Mouse (Mus musculus) liver, adult 2 months (tissue): ENCODE measurements around the gene Onecut3. TPM values are rescaled to one million over a fixed set of nuclear protein-coding genes. Genes with fewer than 3 reads are reported as not detected.

Experiments
- DNase-seq: peaks from one replicate; pipeline ENCODE4 v3.0.0-alpha.2; 2011; ENCODE audit warnings: low read depth, low spot score; ENCODE audit errors: extremely low read depth
- H3K27ac ChIP-seq: fragments of 200-500 bp; replicated peaks from 2 replicates; pipeline ENCODE4 v1.5.1; 2012; ENCODE audit warnings: low read depth, mild to moderate bottlenecking, control low read depth, inconsistent platforms, low read length; ENCODE audit not compliant: insufficient read depth
- H3K27me3 ChIP-seq: fragments of 200-500 bp; 2 replicates; pipeline ENCODE4 v1.6.1; 2012; ENCODE audit warnings: mild to moderate bottlenecking, moderate library complexity, low read length, inconsistent platforms; ENCODE audit not compliant: control insufficient read depth, insufficient read depth
- H3K36me3 ChIP-seq: fragments of 200-500 bp; 2 replicates; pipeline ENCODE4 v1.6.1; 2012; ENCODE audit warnings: low read length, inconsistent platforms; ENCODE audit not compliant: control insufficient read depth, insufficient read depth
- H3K4me1 ChIP-seq: fragments of 200-500 bp; 2 replicates; pipeline ENCODE4 v1.6.1; 2011; ENCODE audit warnings: low read length; ENCODE audit not compliant: control insufficient read depth, insufficient read depth
- H3K4me3 ChIP-seq: fragments of 200-500 bp; 2 replicates; pipeline ENCODE4 v1.5.1; 2011; ENCODE audit warnings: low read depth, mild to moderate bottlenecking, control low read depth, low read length, moderate library complexity; ENCODE audit not compliant: insufficient read depth
- H3K79me2 ChIP-seq: fragments of 200-500 bp; 2 replicates; pipeline ENCODE4 v1.6.1; 2012; ENCODE audit warnings: inconsistent platforms, mild to moderate bottlenecking, low read length, moderate library complexity; ENCODE audit not compliant: control insufficient read depth, insufficient read depth
- H3K9ac ChIP-seq: fragments of 200-500 bp; 2 replicates; pipeline ENCODE4 v1.6.1; 2012; ENCODE audit warnings: low read depth, mild to moderate bottlenecking, control low read depth, inconsistent platforms, low read length
- CTCF ChIP-seq: fragments of 200-500 bp; IDR thresholded peaks from 2 replicates; pipeline ENCODE4 v1.5.1; 2011; ENCODE audit warnings: low read depth, low read length, control low read depth
- POLR2A ChIP-seq: fragments of 200-500 bp; IDR thresholded peaks from 2 replicates; pipeline ENCODE4 v1.6.1; 2011; ENCODE audit warnings: low read length, control low read depth; ENCODE audit not compliant: insufficient read depth; ENCODE audit errors: extremely low read depth
- WGBS: fragments of 180-500 bp; shearing (Covaris S2); methylation state at CpG from one replicate; pipeline ENCODE4 v1.1.7; 2018; 5-methylcytosine and 5-hydroxymethylcytosine counted together
- polyA plus RNA-seq: library from polyadenylated mRNA; depleted of rRNA; stranded (reverse); fragments of >200 nt; gene quantifications from 2 replicates; pipeline ENCODE4 v1.2.3, GENCODE M21; 2012
- total RNA-seq: library from RNA; depleted of rRNA; stranded (reverse); fragments of >200 nt; gene quantifications from 2 replicates; pipeline ENCODE4 v1.2.3, GENCODE M21; 2014

Gene Onecut3
- total and polyA plus RNA-seq, 2 experiments, result not detected

DNA sequence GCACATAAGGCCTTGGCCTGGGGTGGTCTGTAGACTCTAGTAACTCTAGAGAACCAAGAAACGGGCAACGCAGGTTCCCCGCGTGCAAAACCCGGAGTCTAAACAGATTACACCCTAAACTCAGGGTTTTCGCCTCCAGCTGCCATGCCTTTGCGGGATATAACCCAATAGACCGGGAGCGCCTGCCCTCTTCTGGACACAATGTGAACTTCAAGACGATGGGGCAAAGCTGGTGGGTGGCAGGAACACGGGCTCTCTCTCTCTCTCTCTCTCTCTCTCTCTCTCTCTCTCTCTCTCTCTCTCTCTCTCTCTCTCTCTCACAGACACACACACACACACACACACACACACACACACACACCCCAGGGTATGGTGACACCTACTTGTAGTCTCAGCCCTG lies 11.6 kb downstream of the Onecut3 start:
- peak; percentile 85 for TF ChIP-seq CTCF
- TF ChIP-seq POLR2A, result no peak
- Histone ChIP-seq H3K4me3 (no peak overlapping the region), H3K4me1 (peaks cover 2% of the 10 kb centered on the region; the same call in 1 of the 2 replicates), H3K27ac (no peak overlapping the region), H3K27me3 (peaks cover 8% of the 10 kb centered on the region; the same call in 1 of the 2 replicates), H3K79me2 (no peaks in the 10 kb centered on the region), H3K36me3 (no peaks in the 10 kb centered on the region), H3K9ac (no peak overlapping the region)
- peak; percentile 17 for DNase-seq
- 1% methylated on average over 11 of the region's 11 CpGs for WGBS

DNA sequence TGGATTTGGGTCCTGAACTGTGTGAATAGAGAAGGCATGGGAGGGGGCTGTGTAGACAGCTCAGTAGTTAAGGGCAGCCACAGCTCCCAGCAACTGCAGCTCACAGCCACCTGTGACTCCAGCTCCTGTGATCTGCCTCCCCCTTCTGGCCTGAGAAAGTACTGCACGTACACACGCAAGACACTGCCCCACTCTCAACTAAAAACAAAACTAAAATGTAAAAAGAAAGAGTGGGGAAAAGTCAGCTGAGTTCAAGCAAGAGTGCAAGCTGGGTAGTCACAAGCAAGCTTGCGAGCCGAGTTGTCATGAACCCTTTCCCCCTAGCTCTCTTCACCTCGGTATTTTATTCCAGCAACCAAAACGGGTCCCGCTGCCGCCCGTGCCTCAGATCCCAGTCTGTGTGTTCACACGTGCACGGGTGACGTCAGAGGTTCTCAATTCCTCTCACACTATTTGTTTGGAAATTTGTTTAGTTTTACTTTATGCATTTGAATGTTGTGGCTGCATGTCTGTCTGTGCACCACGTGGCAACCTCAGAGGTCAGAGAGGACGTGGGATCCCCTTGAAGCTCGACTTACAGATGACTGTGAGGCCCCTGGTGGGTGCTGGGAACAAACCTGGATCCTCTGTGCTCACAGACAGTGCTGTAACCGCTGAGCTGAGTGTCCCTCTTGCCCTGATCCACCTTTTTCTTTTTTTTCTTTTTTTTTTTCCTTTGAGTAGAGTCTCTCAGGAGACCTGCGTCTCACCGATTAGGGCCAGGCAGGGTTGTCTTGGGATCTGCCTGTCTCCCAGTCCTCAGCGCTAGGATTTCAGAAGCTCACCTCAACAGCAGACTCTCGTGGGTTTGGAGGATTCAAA lies 15.0 kb downstream of the Onecut3 start:
- no peak overlapping the region for H3K27ac ChIP-seq
- H3K4me3 ChIP-seq, result peak overlapping the region; percentile 34
- TF ChIP-seq CTCF, result peak; percentile 94
- no peak for TF ChIP-seq POLR2A
- no peaks in the 10 kb centered on the region for H3K36me3 ChIP-seq
- 14% methylated on average over 20 of the region's 20 CpGs for WGBS
- no peaks in the 10 kb centered on the region for H3K4me1 ChIP-seq
- peak overlapping the region; percentile 28; the same call in 1 of the 2 replicates for H3K9ac ChIP-seq
- DNase-seq, result peak; percentile 57
- H3K27me3 ChIP-seq, result no peaks in the 10 kb centered on the region
- H3K79me2 ChIP-seq, result no peaks in the 10 kb centered on the region

DNA sequence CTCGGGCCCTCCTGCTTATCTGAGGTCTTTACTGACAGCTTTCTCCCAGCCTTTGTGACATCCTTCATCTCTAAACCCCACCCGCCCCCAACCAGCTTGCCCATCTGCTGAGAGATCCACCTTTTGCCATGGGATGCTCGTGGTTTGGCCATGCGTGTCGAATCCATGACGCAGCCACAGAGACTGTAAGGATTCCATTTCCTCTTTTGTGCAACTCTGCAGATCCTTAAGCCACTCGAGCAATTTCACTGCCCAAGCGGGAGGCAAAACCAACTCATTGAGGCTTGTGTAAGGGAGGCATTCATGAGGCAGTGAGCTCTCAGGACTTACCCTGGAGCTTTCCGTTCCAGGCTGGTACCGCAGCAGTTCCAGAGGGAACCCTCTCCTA lies 15.6 kb downstream of the Onecut3 start:
- TF ChIP-seq POLR2A (no peak), CTCF (no peak)
- H3K9ac ChIP-seq, result no peak overlapping the region
- WGBS, result 72% methylated on average over 10 of the region's 10 CpGs
- H3K27ac ChIP-seq, result no peak overlapping the region
- H3K36me3 ChIP-seq, result no peaks in the 10 kb centered on the region
- no peak overlapping the region for H3K4me3 ChIP-seq
- no peak for DNase-seq
- no peaks in the 10 kb centered on the region for H3K27me3 ChIP-seq
- H3K79me2 ChIP-seq, result no peaks in the 10 kb centered on the region
- no peaks in the 10 kb centered on the region for H3K4me1 ChIP-seq

DNA sequence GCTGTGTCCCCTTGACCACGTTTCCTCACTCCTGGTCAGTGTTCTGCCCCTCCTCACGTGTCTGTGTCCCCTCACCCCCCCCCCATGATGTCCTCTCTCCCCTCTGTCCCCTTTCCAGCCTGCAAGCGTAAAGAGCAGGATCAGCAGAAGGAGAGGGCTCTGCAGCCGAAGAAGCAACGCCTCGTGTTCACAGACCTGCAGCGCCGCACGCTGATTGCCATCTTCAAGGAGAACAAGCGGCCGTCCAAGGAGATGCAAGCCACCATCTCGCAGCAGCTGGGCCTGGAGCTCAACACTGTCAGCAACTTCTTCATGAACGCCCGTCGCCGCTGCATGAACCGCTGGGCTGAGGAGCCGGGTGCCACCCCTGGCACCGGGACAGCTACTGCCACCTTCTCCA lies 19.1 kb downstream of the Onecut3 start:
- Histone ChIP-seq H3K27me3 (no peaks in the 10 kb centered on the region), H3K4me3 (no peak overlapping the region), H3K36me3 (no peaks in the 10 kb centered on the region), H3K79me2 (no peaks in the 10 kb centered on the region), H3K27ac (no peak overlapping the region), H3K4me1 (no peaks in the 10 kb centered on the region), H3K9ac (no peak overlapping the region)
- TF ChIP-seq CTCF (no peak), POLR2A (no peak)
- DNase-seq, result no peak
- 56% methylated on average over 19 of the region's 19 CpGs for WGBS

DNA sequence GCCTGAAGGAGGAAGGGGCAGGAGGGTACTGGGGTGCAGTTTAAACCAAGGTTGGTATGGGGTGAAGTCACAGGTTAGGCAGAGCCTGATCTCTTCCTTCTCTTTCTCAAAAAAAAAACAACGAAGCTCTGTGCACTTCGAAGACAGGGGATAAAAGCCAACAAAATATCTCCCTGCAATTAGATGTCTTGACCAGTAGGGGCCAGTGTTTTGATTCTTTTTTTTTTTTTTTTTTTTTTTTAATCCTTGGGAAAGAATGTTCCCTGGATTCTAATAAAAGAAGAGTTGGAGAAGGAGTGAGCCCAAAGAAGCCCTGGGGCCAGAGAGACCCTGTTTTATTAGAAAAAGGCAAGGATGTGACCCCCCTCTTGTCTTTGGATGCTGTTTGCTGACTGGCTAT lies 24.7 kb downstream of the Onecut3 start:
- no peak for TF ChIP-seq POLR2A
- 0 out of 2 replicates have a peak, but pooled peaks have one; percentile 23 for TF ChIP-seq CTCF
- no peaks in the 10 kb centered on the region for H3K79me2 ChIP-seq
- no peaks in the 10 kb centered on the region for H3K36me3 ChIP-seq
- WGBS, result 72% methylated on average over 2 of the region's 2 CpGs
- H3K4me3 ChIP-seq, result no peak overlapping the region
- H3K9ac ChIP-seq, result no peak overlapping the region
- no peaks in the 10 kb centered on the region for H3K4me1 ChIP-seq
- no peak for DNase-seq
- H3K27ac ChIP-seq, result no peak overlapping the region
- no peaks in the 10 kb centered on the region for H3K27me3 ChIP-seq

DNA sequence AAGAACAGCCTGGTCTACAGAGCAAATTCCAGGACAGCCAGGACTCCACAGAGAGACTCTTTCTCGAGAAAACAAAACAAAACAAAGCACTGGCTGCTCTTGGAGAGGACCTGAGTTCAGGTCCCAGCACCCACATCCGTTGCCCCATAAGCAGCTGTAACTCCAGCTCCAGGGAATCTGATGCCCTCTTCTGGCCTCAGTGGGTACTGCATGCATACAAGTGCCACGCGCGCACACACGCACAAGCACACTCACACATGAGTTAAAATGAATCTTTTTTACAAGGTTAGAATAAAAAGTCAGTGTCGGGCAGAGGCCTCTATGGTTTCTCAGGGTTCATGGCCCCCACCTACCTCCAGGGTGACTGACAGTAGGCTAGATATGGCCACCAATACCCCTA lies 28.7 kb downstream of the Onecut3 start:
- Histone ChIP-seq H3K4me1 (no peaks in the 10 kb centered on the region), H3K36me3 (no peaks in the 10 kb centered on the region), H3K27me3 (no peaks in the 10 kb centered on the region), H3K79me2 (no peaks in the 10 kb centered on the region), H3K27ac (no peak overlapping the region), H3K9ac (no peak overlapping the region), H3K4me3 (no peak overlapping the region)
- TF ChIP-seq POLR2A (no peak), CTCF (peak; percentile 51)
- 94% methylated on average over 7 of the region's 7 CpGs for WGBS
- no peak for DNase-seq
